Mouse (Mus musculus) brain, embryonic 14.5 days (tissue): ENCODE results near the gene Apobec3. TPM values are rescaled to one million over a fixed set of nuclear protein-coding genes. Genes with fewer than 3 reads are reported as not detected.
"Not testable (repeated sequence)": the region's sequence is repeated elsewhere in the genome, so short reads cannot be mapped to it uniquely, and the experiment has no call there.

Experiments
- DNase-seq: peaks from one replicate; pipeline ENCODE4 v3.0.0-alpha.2; 2011; ENCODE audit warnings: low read depth
- CTCF ChIP-seq: fragments of 200-500 bp; IDR thresholded peaks from 2 replicates; pipeline ENCODE4 v1.5.1; 2012; ENCODE audit warnings: inconsistent platforms, mild to moderate bottlenecking, moderate library complexity, borderline replicate concordance; ENCODE audit not compliant: insufficient read depth, insufficient read length; ENCODE audit errors: extremely low read depth
- POLR2A ChIP-seq: fragments of 200-500 bp; IDR thresholded peaks from 2 replicates; pipeline ENCODE4 v1.6.1; 2012; ENCODE audit warnings: mild to moderate bottlenecking, inconsistent platforms, borderline replicate concordance; ENCODE audit not compliant: poor library complexity, insufficient read depth, insufficient read length, severe bottlenecking; ENCODE audit errors: extremely low read depth
- polyA plus RNA-seq: library from polyadenylated mRNA; depleted of rRNA; stranded (reverse); fragments of >200 nt; gene quantifications from 2 replicates; pipeline ENCODE4 v1.2.3, GENCODE M21; 2012

Apobec3 gene
- polyA plus RNA-seq, 1 experiment, result 4.7 TPM

DNA sequence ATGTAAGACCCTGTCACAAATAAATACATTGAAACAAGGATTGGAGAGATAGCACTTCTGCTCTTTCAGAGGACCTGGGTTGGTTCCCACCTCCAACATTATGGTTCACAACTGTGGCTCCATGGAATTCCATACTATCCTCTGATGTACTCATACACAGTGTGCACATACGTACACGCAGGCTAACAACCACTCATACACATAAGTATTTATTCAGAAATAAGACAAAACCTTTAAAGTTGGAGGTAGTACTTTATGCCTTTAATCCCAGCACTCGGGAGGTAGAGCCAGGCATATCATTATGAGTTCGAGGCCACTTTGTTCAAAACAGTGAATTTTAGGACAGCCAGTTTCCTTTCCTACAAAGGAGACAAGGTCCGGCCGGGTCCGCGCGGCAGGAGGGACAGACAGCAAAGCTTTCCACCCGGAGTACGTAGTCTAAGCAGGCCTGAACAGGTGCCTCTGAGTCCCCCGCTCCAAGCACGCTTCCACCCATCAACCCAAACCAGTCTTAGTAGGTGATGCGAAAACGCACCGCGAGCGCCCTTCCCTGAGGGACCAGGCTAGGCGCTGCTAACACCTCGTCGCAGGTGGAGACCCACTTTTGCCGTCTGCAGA is 41.7 kb downstream of the Apobec3 start:
- DNase-seq, result peak; percentile 4
- no peak for TF ChIP-seq CTCF
- no peak for TF ChIP-seq POLR2A

DNA sequence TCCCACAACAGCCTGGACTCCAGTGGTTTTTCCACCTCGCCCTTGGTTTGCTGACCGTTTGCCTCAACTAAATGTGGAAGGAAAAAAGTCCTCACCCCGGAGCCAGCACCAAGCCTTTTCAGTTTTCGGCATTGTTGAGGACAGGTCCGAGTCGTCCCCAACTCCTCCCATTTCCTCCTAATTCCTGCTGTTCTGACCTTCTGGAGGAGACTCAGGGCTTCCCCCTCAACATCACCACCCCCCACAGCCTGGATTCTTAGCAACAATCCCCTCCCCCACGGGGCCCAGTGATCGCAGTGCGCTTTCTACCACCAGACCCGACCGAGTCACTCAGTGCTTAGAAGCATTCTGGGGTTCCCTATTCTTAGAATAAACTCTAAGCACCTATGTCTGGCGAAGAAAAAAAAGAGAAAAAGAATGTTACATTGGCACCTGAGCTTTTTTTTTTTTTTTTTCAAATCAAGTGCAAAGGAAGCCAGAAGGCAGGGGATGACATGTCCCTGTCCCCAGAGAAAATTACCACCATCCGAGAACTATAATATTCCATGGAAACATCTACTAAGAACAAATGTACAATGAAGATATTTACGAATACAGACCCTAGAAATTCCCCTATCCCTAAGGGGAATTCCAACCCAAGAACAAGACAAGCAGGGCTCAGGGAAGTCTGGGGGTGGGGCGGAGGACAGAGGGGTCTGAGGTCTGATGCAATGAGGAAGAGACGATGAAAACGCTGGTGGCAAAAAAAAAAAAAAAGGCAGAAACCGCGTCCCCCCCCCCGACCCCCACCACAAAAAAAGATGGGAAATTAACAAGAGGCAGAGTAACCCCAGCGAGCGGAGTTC is 42.4 kb downstream of the Apobec3 start:
- TF ChIP-seq POLR2A, result no peak
- TF ChIP-seq CTCF, result no peak
- peak; percentile 19 for DNase-seq

DNA sequence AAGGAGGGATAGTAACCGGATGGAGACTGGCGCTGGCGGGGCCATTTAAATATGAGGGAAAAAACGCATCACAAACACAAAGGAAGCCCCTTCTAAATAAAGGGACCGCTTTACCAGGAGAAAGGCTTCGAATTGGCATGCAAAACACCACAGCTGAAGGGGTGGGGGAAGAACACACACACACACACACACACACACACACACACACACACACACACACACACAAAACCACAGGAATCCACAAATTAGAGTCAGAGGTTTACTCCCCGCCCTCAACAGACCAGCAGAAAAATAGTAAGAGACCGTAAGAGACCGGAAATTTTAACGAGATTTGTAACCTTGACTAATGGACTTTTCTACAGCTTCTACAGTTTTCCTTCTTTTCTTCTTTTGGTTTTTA is 43.3 kb downstream of the Apobec3 start:
- TF ChIP-seq CTCF (no peak), POLR2A (no peak)
- peak; percentile 75 for DNase-seq

DNA sequence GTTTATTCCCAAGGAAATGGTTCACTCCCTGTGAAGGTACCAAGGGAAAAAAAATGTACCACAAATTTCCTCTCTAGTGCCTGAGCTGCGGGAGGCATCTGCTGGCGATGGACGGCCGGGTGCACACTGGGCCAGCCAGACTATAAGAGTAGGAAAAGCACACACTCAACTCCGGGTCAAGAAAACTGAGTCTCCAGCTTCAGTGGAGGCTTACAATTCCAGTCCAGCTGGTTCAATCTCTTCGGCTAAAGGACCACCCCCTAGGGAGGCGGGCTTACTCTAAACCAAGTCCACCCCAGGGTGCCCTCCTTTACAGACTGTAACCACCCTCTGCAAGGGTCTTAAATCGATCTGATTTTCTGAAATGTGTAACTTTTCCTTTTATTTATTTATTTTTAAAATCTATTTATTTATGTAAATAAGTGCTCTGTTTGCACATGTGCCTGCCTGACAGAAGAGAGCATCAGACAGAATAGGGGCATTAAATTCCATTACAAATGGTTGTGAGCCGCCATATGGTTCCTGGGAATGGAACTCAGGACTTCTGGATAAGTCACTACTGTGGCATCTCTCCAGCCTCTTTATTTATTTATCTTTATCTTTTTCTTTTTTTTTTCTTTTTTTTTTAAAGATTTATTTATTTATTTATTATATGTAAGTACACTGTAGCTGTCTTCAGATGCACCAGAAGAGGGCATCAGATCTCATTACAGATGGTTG is 44.4 kb downstream of the Apobec3 start:
- no peak for DNase-seq
- TF ChIP-seq POLR2A (no peak), CTCF (no peak)

DNA sequence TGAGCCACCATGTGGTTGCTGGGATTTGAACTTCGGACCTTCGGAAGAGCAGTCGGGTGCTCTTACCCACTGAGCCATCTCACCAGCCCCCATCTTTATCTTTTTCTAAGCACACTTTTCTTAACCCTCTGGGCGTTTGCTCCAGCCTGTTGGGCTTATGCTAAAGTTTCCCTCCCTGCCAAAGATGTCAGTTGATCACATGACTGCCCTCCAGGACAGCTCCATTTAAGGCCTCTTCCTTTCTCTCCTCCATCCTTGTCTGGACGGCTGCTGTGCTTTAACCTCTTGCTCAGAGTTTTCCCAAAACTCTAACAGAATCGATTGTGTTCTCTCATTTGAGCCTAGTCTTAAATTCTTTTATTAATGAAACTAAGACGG is 44.9 kb downstream of the Apobec3 start:
- TF ChIP-seq CTCF (no peak), POLR2A (no peak)
- DNase-seq, result no peak

DNA sequence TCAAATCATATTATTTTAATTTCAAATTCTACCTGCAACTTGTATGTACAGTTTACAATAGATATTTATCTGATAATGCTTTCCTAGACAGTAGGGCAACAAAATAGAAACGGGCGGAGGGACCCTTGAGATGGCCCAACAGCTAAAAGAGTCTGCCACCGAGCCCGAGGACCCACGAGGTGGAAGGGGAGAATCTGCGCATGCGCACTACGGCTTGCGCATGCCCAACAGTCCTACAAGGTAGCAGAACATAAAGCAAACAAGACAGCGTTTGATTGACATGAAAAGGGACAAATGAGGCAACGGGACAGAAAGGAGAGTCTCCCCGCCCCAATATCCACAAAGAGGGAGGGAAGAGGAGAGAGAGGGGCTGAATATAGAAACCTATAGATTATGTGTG is 47.6 kb downstream of the Apobec3 start:
- no peak for DNase-seq
- no peak for TF ChIP-seq POLR2A
- TF ChIP-seq CTCF, result no peak

DNA sequence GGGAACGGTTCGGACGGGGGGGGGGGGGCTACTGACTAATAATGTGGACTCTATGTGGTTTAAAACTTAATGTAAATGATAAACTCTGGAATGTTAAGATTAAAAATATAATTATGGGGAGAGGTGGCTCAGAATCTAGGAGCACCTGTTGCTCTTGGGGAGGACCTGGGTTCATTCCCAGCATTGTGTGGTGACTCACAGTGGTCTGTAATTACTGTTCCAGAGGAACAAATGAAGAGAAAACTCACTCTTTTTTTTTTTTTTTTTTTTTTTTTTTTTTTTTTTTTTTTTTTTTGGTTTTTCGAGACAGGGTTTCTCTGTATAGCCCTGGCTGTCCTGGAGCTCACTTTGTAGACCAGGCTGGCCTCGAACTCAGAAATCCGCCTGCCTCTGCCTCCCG is 48.0 kb downstream of the Apobec3 start:
- DNase-seq, result not testable (repeated sequence)

DNA sequence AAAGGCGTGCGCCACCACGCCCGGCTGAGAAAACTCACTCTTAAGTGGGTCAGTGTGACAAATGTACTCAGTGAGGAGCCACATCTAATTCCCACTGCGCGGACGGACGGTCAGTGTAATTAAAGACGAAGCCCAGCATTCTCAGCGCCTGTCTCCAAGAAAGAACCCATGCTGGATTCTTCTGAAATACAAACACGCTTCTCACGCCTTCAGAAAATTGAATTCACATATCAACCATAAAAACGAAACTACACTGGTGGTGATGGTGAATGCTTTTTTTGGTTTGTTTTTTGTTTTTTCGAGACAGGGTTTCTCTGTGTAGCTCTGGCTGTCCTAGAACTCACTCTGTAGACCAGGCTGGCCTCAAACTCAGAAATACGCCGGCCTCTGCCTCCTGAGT is 48.5 kb downstream of the Apobec3 start:
- no peak for DNase-seq
- TF ChIP-seq CTCF (no peak), POLR2A (no peak)

DNA sequence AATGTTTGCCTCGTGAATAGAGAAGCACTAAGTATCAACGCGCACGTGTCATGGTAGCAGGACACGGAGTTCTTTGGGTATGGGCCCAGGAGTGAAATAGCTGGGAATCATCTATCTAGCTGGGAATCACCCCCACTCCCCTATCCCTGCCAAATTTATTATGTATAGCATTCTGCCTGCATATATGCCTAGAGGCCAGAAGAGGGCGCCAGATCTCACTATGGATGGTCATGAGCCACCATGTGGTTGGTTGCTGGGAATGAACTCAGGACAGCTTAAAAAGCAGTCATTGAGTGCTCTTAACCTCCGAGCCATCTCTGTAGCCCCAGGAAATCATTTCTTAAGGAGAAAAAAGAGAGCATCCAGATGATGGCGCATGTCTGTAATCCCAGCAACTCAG is 49.5 kb downstream of the Apobec3 start:
- DNase-seq, result peak; percentile 68
- TF ChIP-seq POLR2A (no peak), CTCF (peak; percentile 73; the same call in 1 of the 2 replicates)

DNA sequence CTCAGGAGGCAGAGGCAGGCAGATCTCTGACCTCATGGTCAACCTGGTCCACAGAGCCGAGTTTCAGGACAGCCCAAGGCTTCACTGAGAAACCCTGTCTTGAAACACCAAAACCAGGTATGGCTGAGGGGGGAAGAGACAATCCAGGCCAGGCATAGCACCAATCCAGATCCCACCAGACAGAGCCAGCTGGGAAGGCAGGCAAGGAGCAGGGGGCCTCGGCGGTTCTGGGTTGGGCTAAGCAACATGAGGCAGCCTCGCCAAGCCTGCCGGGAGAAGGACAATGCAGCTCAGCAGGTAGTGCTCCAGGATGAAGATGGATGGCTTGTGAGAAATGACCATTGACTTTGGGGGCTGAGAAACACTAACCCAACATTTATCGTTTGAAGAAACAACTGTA is 51.1 kb downstream of the Apobec3 start:
- no peak for TF ChIP-seq CTCF
- TF ChIP-seq POLR2A, result no peak
- DNase-seq, result no peak

DNA sequence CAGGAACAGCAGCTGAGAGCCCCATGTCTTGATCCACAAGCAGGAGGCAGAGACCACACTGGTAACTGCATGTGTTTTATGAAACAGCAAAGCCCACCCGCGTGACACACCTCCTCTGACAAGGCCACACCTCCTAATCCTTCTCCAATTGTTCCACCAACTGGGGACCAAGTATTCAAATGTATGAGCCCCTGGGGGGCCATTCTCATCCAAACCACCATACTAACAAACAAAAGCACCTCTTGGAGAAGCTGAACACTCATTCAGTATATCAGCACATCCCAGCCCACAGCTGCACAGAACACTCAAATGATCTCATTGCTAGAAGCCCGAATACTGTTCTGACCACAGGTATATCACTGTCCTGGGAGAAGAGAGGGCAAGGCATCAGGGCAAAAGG is 52.1 kb downstream of the Apobec3 start:
- no peak for DNase-seq
- no peak for TF ChIP-seq POLR2A
- no peak for TF ChIP-seq CTCF
